Mouse (Mus musculus) C2C12 (cell line): ENCODE measurements around the gene Clybl.

Experiments
- CEBPB ChIP-seq: IDR thresholded peaks from one replicate; pipeline ENCODE4 v1.6.1; 2011; ENCODE audit warnings: low read depth, mild to moderate bottlenecking, control low read depth, moderate library complexity
- CTCF ChIP-seq: IDR thresholded peaks from one replicate; pipeline ENCODE4 v1.5.1; 2011; ENCODE audit not compliant: control insufficient read depth, insufficient read depth, insufficient read length
- FOSL1 ChIP-seq: IDR thresholded peaks from one replicate; pipeline ENCODE4 v1.8.0; 2011; ENCODE audit warnings: mild to moderate bottlenecking, low read length; ENCODE audit not compliant: poor library complexity, insufficient read depth, severe bottlenecking
- MAX ChIP-seq: IDR thresholded peaks from one replicate; pipeline ENCODE4 v1.6.1; 2011; ENCODE audit warnings: mild to moderate bottlenecking, control low read depth
- MYOD1 ChIP-seq: IDR thresholded peaks from one replicate; pipeline ENCODE4 v1.6.1; 2011; ENCODE audit warnings: low read depth; ENCODE audit not compliant: control insufficient read depth, insufficient read length
- MYOG ChIP-seq: IDR thresholded peaks from one replicate; pipeline ENCODE4 v1.6.1; 2011; ENCODE audit not compliant: control insufficient read depth, insufficient read length; ENCODE audit errors: extremely low read depth
- USF1 ChIP-seq: IDR thresholded peaks from one replicate; pipeline ENCODE4 v1.6.1; 2011; ENCODE audit warnings: low read depth, mild to moderate bottlenecking, control low read depth, moderate library complexity

DNA sequence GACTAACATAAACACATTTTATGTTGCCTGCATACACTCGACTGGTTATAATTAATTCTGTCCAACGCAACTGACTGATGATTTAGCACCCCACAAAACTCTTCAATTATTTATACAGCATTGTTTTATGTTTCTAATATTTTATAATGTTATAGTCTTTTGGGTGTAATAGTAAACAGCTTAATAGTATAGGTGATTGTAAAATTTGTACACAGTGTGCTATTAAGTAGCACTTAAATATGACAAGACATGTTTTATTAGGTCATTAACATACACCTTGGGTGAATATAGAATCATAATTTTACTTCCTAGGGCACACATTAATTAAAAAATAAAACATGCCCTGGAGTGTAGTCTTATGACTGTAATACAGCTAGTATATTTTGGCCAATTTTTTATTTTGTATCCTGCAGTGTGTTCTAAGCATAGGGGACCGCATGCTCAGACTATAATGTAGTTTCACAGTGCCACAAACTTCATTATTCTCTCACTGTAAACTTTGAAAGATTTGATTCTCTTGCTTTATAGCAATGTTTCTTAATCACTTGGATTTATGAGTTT, 45.1 kb upstream of the Clybl start:
- TF ChIP-seq CTCF: no peak
- TF ChIP-seq MYOD1: no peak
- no peak for TF ChIP-seq USF1
- no peak for TF ChIP-seq MYOG
- TF ChIP-seq FOSL1: no peak
- TF ChIP-seq MAX: no peak
- TF ChIP-seq CEBPB: no peak
